Mouse (Mus musculus) bone marrow macrophage, adult 2 months (primary cell): ENCODE results near the gene Nlgn1.

Experiments used
- CTCF ChIP-seq: IDR thresholded peaks from 2 replicates; pipeline ENCODE4 v1.5.1; 2012; ENCODE audit warnings: low read depth, mild to moderate bottlenecking, low read length, moderate library complexity
- POLR2A ChIP-seq: IDR thresholded peaks from 2 replicates; pipeline ENCODE4 v1.6.1; 2012; ENCODE audit warnings: mild to moderate bottlenecking, low read depth, low read length, borderline replicate concordance

DNA sequence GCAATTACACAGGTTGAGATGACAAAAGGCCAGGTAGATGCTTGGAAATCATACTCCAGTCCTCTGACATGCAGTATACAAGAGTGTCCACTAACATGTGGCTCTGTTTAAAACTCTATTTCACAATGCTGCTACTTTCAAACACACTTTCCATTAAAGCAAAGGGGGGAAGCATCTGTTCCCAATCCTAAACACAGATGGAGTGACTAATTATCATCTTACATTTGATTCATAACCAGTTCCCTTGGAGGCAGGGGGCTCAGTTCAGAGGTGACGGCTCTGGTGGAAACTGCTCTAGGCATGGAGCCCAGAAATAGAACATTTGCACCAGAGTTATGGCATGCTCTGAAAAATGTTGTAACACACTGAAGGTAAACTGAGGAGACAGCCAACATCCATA lies 7.8 kb downstream of the Nlgn1 start:
- TF ChIP-seq CTCF, result no peak
- TF ChIP-seq POLR2A, result no peak
